Mouse (Mus musculus) left cerebral cortex, postnatal 36 days (tissue): ENCODE measurements around the gene Pax2. TPM values are rescaled to one million over a fixed set of nuclear protein-coding genes. Genes with fewer than 3 reads are reported as not detected.

Source experiments
- DNase-seq, 2 experiments: peaks; one replicate each; pipeline ENCODE4 v3.0.0; 2021 to 2022; ENCODE audit warnings: low spot score in 2 of 2, mixed read lengths in 1 of 2
- intact Hi-C: fragments of 180-260 bp; cut with DNase I; formaldehyde crosslinking; loops from one replicate; pipeline ENCODE4 v1.15.1; 2025
- total RNA-seq, 2 experiments: library from RNA; stranded (reverse); gene quantifications; 2 replicates each; pipeline ENCODE4 v1.2.3; 2021

Gene Pax2
- under 1 TPM; 0.16 to 0.32 TPM for total RNA-seq

GRCm38 (mm10) chr19:44755693-44756420, at the start of gene Pax2:
TSS of gene Pax2 (plus strand) at chr19:44756045.
- DNase-seq = peak in 1 of 2 experiments; percentile 21
- intact Hi-C loops = loop anchor here (2.0 to 10.0 kb wide), 4 partner anchors 129 to 1149 kb away; no protein-coding TSS in a partner anchor

GRCm38 (mm10) chr19:44708885-44709284, 47.0 kb upstream of the Pax2 start:
- DNase-seq = no peak
- intact Hi-C loops = no loop called here

- intact Hi-C loops = no loop called here
- DNase-seq = no peak
Observed at GRCm38 (mm10) chr19:44716731-44717600, 38.9 kb upstream of the Pax2 start.

GRCm38 (mm10) chr19:44719292-44720193, 36.3 kb upstream of the Pax2 start:
- intact Hi-C loops = loop anchor here (5.0 kb wide), 1 partner anchor 47 kb away; no protein-coding TSS in a partner anchor

GRCm38 (mm10) chr19:44720194-44720521, 35.7 kb upstream of the Pax2 start:
- peak in 1 of 2 experiments; percentile 17 for DNase-seq
- intact Hi-C loops = loop anchor here (5.0 kb wide), 1 partner anchor 48 kb away; no protein-coding TSS in a partner anchor

More at GRCm38 (mm10) chr19:44719292-44720193, 36.3 kb upstream of the Pax2 start:
- no peak for DNase-seq

GRCm38 (mm10) chr19:44723611-44724440, 32.0 kb upstream of the Pax2 start:
- intact Hi-C loops = loop anchor here (5.0 kb wide), 1 partner anchor 52 kb away; no protein-coding TSS in a partner anchor
- no peak for DNase-seq

GRCm38 (mm10) chr19:44725951-44726791, 29.7 kb upstream of the Pax2 start:
- no peak for DNase-seq
- intact Hi-C loops = no loop called here

- intact Hi-C loops = no loop called here
Observed at GRCm38 (mm10) chr19:44734116-44734515, 21.7 kb upstream of the Pax2 start.

GRCm38 (mm10) chr19:44734682-44735081, 21.2 kb upstream of the Pax2 start:
- intact Hi-C loops = loop anchor here (5.0 kb wide), 1 partner anchor 1117 kb away; no protein-coding TSS in a partner anchor
- no peak for DNase-seq

More at GRCm38 (mm10) chr19:44734116-44734515, 21.7 kb upstream of the Pax2 start:
- DNase-seq = no peak

- intact Hi-C loops = loop anchor here (5.0 kb wide), 2 partner anchors 68 to 97 kb away; no protein-coding TSS in a partner anchor
- no peak for DNase-seq
Observed at GRCm38 (mm10) chr19:44740300-44740699, 15.5 kb upstream of the Pax2 start.

- intact Hi-C loops = loop anchor here (5.0 kb wide), 2 partner anchors 69 to 96 kb away; no protein-coding TSS in a partner anchor
- DNase-seq = no peak
Observed at GRCm38 (mm10) chr19:44741091-44741763, 14.6 kb upstream of the Pax2 start.

- intact Hi-C loops = loop anchor here (5.0 kb wide), 2 partner anchors 69 to 96 kb away; no protein-coding TSS in a partner anchor
Observed at GRCm38 (mm10) chr19:44741764-44742127, 14.1 kb upstream of the Pax2 start.

GRCm38 (mm10) chr19:44742131-44743020, 13.5 kb upstream of the Pax2 start:
- DNase-seq = no peak
- intact Hi-C loops = loop anchor here (5.0 kb wide), 2 partner anchors 70 to 95 kb away; no protein-coding TSS in a partner anchor

More at GRCm38 (mm10) chr19:44741764-44742127, 14.1 kb upstream of the Pax2 start:
- DNase-seq = no peak

GRCm38 (mm10) chr19:44743021-44743415, 12.8 kb upstream of the Pax2 start:
- intact Hi-C loops = loop anchor here (5.0 kb wide), 2 partner anchors 71 to 94 kb away; no protein-coding TSS in a partner anchor
- DNase-seq = no peak

- intact Hi-C loops = loop anchor here (5.0 kb wide), 2 partner anchors 72 to 93 kb away; no protein-coding TSS in a partner anchor
- DNase-seq = no peak
Observed at GRCm38 (mm10) chr19:44743961-44744520, 11.8 kb upstream of the Pax2 start.
